Mouse (Mus musculus): ENCODE data around the gene Galntl5.

Galntl5 gene

DNA sequence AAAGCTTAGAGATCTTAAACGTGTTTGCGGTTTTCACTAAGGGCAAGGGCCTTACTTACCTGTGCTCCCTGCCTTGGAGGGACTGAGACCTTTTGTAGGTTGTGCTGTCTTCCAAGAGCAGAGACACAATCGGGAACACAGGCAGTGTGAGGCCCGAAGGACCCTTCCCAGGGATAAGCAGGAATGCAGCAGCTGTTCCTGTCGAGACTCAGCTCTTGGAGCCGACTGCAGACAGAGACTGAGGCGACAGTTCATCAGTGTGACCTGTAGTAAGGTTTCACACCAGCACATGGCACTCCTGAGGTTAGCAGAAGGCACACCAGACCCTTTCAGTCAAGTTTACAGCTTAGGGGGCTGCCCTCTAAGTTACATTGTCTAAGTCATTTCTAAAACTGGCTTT is 81.0 kb downstream of the Galntl5 start:
- in situ Hi-C loops (cut with MboI; ENCODE audit: low pct_unique_long_range_greater_than_20kb in 1 of 2, low sequenced_read_pairs in 2 of 2, unreplicated experiment in 1 of 2): no loop called here

DNA sequence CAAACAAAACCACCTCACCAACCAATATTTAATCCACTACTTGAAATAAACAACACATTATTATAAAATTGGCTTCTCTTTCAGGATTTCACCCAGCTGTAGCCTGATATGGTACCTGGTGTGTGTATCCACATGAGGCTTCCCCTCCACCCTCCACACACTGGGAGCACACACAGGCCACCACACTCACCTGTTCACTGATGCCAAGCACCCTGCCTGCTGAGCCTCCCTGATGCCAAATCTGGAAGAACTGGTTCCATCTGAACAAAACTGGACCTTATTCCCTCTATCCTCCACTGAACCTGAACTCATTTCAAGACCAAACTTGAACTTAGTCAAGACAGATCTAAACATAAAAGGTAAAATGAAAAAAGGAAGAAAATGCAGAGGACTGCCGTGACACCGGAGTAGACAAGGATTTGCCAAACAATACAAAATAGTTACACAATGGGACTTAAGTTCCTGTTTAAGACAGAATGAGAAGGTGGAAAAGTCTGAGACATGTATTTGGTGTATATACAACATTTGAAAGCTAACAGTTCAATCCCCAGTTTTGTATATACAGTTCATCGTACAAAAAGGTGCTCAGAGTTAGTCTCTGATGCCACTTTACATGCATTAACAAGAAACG is 87.1 kb downstream of the Galntl5 start:
- in situ Hi-C loops (cut with MboI; ENCODE audit: low pct_unique_long_range_greater_than_20kb in 1 of 2, low sequenced_read_pairs in 2 of 2, unreplicated experiment in 1 of 2): no loop called here
